Mouse (Mus musculus) 3T3-L1 (cell line): ENCODE measurements around the gene Ankrd28.

Experiments used
- DNase-seq: peaks from one replicate; pipeline ENCODE4 v3.0.0-alpha.2; 2015; ENCODE audit warnings: low read depth, low spot score

Ankrd28 gene

DNA sequence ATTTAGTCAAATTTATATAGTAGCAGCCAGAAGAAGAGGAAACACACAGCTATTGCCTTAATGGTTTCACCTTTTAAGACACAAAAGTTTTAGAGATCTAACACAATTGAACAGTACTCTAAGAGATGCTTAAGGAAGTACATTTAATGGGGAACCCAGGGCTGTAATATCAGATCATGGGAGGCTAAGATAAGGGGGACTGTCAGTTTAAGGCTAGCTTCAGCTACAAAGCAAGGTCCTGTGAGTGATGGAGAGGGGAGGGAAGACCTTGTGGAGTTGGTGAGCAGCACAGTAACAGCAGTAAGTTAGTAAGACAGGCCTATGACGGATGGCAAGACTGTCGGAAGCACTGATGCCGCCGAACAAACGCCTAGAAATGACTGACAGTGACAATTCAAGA, 113.1 kb downstream of the Ankrd28 start:
- DNase-seq = no peak

DNA sequence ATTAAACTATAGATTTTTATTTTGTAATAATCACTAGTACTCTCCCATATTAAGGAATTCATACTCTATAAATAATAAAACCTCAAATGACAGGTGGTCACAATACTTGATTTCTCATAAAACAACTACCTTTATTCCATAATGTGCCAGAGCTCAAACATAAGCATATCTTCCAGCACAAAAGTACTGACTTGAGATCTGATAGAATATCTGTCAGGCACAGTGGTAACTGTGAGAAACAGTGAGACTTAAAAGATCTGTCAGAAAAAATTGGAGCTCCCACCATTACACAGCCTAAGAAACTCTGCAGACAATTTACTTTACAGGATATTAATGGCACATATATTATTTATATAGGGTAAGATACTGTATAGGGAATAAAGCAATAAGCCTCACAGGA, 114.8 kb downstream of the Ankrd28 start:
- DNase-seq = no peak

- no peak for DNase-seq
Measured at GRCm38 (mm10) chr14:31709343-31709742, 121.1 kb downstream of the Ankrd28 start.

GRCm38 (mm10) chr14:31700376-31700775, 130.1 kb downstream of the Ankrd28 start:
- DNase-seq = peak; percentile 79

DNA sequence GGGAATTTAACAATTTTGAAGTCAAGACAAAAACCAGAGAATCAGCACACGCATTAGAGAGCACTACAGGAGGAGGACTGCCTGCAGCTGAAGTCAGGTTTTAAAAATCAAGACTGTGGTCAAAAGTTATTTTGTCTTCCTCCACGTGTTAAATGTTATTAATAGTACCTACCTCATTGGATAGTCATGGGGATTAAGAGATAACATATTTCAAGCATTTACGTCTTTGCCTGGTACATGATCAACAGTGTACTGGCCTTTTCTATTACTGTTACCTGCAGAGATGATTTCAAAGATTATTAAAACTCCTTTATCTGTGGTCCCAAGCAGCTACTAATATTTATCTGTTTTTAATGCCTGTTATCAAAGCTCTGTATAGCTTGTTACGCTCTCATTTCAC, 132.7 kb downstream of the Ankrd28 start:
- no peak for DNase-seq

DNA sequence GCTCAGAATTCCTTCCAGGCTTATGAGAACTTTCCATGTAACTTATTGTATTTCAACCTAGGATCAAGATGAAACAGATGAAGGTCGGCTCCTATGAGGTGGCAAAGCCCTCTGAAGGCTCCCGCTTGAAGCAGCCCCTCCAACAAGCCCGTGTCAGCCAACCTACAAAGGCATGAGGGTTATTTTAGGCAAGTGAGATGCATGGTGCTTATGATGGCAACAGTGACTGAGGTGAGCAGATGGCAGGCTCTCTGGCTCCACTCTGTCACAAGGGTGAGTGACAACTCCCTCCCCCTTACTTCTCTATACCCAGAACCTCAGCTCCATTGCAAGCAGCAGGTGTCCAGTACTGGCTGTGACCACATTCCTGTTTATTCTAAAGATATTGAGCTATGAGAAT, 133.1 kb downstream of the Ankrd28 start:
- DNase-seq = no peak

DNA sequence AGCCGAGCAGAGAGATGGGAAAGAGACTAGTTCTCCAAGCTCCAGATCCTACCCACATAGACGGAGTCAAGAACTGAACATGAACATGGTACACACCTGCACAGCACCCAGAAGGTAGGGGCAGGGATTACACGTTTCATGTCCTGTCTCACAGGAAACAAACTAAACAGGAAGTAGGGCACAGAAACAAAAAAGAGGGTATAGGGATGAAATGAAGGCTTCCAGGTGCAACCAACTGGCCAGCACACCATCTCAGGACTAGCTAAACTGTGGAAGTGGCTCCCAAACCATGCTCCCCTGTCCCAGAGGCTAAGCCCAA, 133.5 kb downstream of the Ankrd28 start:
- DNase-seq = no peak

GRCm38 (mm10) chr14:31696206-31696984, 134.1 kb downstream of the Ankrd28 start:
- no peak for DNase-seq

DNA sequence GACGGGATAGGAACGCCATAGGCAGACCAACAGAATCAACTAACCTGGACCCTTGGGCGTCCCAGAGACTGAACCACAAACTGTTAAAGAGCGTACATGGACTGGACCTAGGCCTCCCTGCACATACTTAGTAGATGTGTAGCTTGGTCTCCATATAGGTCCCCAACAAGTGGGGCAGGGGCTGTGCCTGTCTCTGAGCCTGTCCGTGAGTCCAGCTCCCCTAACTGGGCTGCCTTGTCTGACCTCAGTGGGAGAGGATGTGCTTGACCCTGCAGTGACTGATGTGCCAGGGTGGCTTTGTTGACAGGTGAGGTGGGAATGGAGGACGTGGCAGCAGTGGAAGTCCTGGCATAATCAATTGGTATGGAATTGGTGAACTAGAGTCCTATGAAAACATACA, 137.9 kb downstream of the Ankrd28 start:
- no peak for DNase-seq

DNA sequence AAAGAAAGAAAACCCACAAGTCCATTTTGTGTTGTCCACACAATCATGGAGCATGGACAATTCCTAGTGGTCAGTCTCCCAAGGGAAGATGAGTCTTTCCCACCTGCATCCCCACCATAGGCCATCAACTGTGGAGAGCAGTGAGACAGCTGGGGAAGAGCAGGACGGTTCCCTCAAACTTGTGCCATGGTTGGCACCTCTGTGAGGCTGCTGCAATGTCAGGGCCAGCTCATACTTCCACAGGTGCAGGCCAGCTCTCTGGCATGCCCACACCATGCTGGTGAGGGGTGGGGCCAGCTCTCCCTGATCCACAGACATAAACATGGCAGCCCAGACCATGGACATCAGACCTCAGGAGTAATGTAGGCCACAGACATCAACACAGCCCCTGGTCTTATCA, 144.2 kb downstream of the Ankrd28 start:
- DNase-seq = no peak

DNA sequence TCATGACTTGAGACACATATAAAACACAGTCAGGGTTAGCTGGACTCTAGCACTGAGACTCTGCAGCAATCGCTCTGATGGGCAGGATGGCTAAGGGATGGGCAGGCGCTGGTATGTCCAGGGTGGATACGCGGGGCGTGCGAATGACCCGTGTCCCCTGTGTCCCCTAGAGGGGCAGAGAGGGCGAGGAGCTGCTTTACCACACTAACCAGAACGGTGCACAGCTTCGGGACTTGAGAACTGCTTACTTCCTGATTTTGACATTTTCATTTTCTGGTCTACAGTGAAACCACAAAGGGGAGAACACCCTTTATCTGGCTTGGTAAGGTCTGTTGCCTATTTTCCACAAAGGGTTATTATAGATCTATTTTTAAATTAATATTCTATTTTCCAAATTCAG, 144.8 kb downstream of the Ankrd28 start:
- DNase-seq = no peak

DNA sequence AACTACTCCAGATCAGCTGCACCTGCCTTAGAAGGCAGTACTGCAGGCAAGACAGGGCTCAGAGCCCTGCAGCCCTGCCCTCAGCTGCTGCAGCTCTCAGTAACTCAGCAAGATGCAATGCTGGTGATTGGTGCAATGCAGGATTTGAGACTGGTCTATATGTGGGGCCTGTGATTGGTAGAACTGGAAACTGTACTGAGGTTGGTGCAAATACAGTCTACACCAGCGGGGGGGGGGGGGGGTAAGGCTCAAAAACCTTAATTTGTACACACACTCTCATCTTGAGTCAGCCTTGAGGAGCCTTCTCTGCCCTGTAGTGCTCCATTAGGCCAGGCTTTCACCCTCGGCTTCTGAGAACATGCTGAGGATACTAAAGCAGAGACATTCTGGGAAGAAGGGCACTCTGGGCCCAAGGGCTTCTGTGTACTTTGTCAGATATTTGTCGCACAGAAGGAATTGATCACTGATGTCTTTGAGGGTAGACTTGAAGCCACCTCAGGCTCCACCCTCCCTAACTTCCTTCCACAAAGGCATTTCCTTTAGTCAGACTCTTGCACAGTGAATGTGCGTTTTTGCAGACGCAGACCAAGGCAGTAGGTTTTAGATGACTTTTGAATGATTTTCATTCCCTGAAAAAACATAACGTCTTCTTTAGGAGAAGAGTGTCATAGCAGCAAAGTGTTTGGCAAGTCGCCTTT, 146.0 kb downstream of the Ankrd28 start:
- DNase-seq = no peak

- DNase-seq = no peak
Measured at GRCm38 (mm10) chr14:31683610-31684009, 146.8 kb downstream of the Ankrd28 start.

GRCm38 (mm10) chr14:31681931-31682555, 148.4 kb downstream of the Ankrd28 start:
- no peak for DNase-seq

DNA sequence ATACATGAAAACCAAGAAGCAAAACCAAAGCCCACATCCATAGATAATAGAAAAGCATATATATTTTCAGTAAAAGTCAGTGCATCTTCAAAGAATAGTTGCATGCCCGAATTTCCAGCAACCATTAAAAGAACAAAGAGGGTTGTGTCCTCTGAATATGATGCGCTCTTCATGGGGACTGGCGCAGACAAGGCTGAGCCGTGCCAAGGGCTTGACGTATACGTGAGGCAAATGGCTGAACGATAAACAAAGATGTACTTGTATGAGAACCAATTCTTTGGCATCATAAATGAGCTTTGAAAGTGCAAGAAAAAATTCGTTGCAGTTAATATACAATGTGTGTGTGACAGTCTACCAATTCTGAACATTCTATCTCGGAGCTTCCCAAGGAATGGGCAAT, 149.2 kb downstream of the Ankrd28 start:
- DNase-seq = no peak

DNA sequence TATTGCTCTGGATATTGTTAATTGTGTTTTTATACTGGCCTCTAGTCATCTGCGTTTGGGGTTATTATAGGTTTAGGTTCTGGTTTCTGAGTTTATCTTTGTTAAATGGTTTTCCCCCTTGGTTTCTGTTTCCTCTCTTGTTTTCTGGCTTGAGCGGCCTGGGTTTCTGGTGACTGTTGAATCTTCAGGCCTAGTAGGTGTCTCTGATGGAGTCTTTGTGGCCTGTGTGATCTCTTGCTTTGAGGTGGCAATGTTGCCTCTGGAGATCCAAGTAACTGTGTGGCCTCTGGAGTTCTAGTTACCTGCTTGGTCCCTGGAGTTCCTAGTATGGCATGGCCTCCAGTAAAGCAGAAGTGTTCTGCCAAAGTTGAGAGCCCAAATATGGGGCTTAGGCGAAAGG, 149.8 kb downstream of the Ankrd28 start:
- no peak for DNase-seq

DNA sequence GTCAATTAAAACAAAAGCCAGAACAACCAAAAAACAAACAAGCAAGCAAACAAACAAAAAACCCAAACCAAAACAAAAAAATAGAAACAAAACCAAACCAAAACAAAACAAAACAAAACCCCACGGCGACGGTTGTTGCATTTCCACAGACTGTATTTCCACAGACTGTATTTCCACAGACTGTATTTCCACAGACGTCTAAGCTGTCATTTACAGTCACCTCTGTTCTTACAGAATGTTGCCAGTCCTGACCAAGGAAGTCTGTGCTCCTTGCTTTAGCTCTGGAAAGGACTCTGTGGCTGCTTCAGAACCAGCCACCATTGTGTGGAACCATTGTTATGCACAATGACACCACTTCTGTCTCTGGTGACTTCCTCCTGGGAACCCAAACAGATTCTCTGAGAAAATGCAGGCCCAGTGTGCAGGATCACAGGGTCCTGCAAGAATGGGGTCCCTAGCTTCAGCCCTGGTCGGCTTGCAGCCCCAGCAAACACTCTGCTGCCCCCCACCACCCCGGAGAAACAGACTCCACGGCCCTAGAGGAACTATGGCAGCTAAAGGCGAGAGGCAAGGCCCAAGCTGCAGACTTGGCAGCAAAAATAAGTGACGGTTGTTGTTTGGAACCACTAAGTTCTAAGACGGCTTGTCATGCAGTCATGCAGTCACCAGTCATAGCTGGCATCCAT, 158.7 kb downstream of the Ankrd28 start:
- no peak for DNase-seq

- peak; percentile 99 for DNase-seq
Measured at GRCm38 (mm10) chr14:31669642-31670490, 160.6 kb downstream of the Ankrd28 start.

DNA sequence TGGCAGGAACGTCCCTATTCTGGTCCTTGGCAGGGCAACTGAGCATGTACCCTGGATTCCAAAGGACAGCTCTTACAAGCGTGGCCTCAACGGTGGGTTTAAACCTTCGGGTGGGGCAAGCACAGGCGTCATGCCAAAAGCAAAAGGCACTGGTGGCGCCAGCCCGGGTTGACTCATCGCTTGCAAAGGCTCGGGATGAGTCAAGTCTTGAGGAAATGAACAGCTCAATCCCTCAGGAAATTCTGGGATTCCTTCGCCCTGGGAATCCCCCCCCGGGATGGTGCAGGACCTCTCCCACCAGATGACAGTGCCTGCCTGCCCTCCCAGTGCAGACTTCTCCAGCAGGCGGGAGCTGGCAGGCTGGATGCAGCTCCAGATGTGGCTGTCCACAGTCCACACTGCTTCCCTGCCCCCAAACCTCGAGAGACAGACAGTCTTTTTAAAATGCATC, 161.3 kb downstream of the Ankrd28 start:
- peak; percentile 98 for DNase-seq

DNA sequence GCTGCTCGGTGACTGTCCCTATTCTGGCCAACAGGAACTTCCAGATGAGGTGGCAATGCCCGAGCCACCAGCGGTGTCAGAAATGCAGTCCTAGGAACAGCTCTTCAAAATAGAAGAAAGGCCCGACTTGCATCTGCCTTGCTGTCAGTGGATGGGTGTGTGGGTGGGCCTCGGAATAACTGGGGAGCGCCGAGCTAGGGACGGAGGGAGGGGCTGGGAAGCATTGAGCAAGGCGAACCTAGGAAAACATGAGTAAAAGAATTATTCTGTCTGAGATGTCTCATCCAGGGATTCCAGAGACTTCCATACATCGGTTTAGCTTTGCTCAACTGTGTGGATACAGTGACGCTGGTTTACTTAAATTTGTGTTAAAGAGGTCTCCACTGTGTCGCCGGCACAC, 162.1 kb downstream of the Ankrd28 start:
- DNase-seq = peak; percentile 65

DNA sequence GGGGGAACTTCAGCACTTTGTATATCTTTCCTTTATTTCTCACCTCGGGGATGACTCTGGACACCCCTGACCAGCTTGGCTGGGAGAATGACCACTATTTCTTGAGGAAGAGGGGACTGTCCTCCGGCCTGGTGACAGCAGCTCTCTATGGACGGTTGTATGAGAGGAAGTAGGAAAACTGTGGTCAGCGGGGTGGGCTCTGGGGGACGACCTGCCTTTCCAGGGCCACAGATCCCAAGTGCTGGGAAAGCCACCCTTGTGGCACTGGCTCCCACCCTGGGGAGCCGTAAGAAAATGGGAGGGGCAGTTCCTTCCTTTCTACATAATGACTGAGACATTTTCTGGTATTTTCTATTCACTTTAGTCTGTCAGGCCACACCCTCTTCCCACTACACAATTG, 162.7 kb downstream of the Ankrd28 start:
- no peak for DNase-seq
